Comparison of ENCODE assay signal across 8 mouse cellular contexts in genomic region chr4:149549221-149549925, GRCm38 (mm10). TPM values are rescaled to one million over a fixed set of nuclear protein-coding genes. Genes with fewer than 3 reads are reported as not detected.
A peak's percentile ranks its signal among the peaks of the same experiment; 100 is the strongest.
DNase-seq lines count a peak whose midpoint lies in the region; ATAC-seq and TF ChIP-seq lines count a peak whose summit lies in the region.

No protein-coding gene starts in this region.

- DNase-seq in CH12.LX (ENCODE audit: extremely low read depth), result peak; percentile 89
- DNase-seq in brain, embryonic 18.5 days (ENCODE audit: low read depth, low spot score), result peak; percentile 68
- DNase-seq in forebrain, embryonic 10.5 days (ENCODE audit: extremely low spot score, low spot score), result peak; percentile 67
- peak; percentile 81 for DNase-seq in heart, postnatal 0 days (ENCODE audit: low spot score)
- peak; percentile 65 to 85 for DNase-seq in kidney, postnatal 25 days
- DNase-seq in neural tube, embryonic 11.5 days (ENCODE audit: low spot score), result peak; percentile 82

- no peak overlapping the region for H3K9ac ChIP-seq in CH12.LX (ENCODE audit: insufficient read depth, low read depth)
- no peak overlapping the region for H3K9ac ChIP-seq in heart, postnatal 0 days (replicated peaks; ENCODE audit: low read depth, low read length)
- H3K9ac ChIP-seq in liver, embryonic 12.5 days, result no peak overlapping the region
- no peak overlapping the region for H3K9ac ChIP-seq in neural tube, embryonic 11.5 days (ENCODE audit: low read length)
- no peak overlapping the region for H3K9ac ChIP-seq in stomach, embryonic 16.5 days (ENCODE audit: low read length)

- in situ Hi-C loops in CH12.LX (cut with MboI; ENCODE audit: low pct_ligation_motif_present, low pct_unique_long_range_greater_than_20kb, low sequenced_read_pairs), result loop anchor here (5.0 kb wide), 4 partner anchors 37 to 407 kb away; no protein-coding TSS in a partner anchor

- TF ChIP-seq CTCF in CH12.LX (conservative IDR thresholded peaks at IDR 0.05 in 1 of 2, IDR thresholded peaks at IDR 0.05 in 1 of 2; ENCODE audit: low read depth in 2 of 2, low read length in 2 of 2), result peak; percentile 78 to 97
- TF ChIP-seq CTCF in heart, postnatal 0 days (IDR thresholded peaks at IDR 0.05; ENCODE audit: low read depth), result peak; percentile 97

- no peaks in the 10 kb centered on the region for H3K9me3 ChIP-seq in CH12.LX (replicated peaks; ENCODE audit: low read length)
- H3K9me3 ChIP-seq in forebrain, embryonic 10.5 days, result no peaks in the 10 kb centered on the region
- H3K9me3 ChIP-seq in heart, postnatal 0 days (replicated peaks; ENCODE audit: control insufficient read depth, low read length), result no peaks in the 10 kb centered on the region
- H3K9me3 ChIP-seq in liver, embryonic 12.5 days (replicated peaks), result no peaks in the 10 kb centered on the region
- H3K9me3 ChIP-seq in neural tube, embryonic 11.5 days (ENCODE audit: control insufficient read depth, low read length), result no peaks in the 10 kb centered on the region; the same call in 1 of the 2 replicates
- H3K9me3 ChIP-seq in stomach, embryonic 16.5 days (replicated peaks; ENCODE audit: control insufficient read depth, low read length), result no peaks in the 10 kb centered on the region

- TF ChIP-seq POLR2A in CH12.LX (IDR thresholded peaks at IDR 0.05; ENCODE audit: low read depth, low read length), result no peak

- peak; percentile 99 for TF ChIP-seq RAD21 in CH12.LX (IDR thresholded peaks at IDR 0.05; ENCODE audit: low read depth, low read length)

- no peaks in the 10 kb centered on the region for H3K27me3 ChIP-seq in CH12.LX (replicated peaks)
- H3K27me3 ChIP-seq in forebrain, embryonic 10.5 days (ENCODE audit: poor library complexity, severe bottlenecking), result no peaks in the 10 kb centered on the region
- H3K27me3 ChIP-seq in heart, postnatal 0 days (ENCODE audit: control insufficient read depth, insufficient read depth, low read length), result 0 out of 2 replicates have a peak, but pooled peaks cover 3% of the 10 kb centered on the region
- H3K27me3 ChIP-seq in liver, embryonic 12.5 days (replicated peaks), result 0 out of 2 replicates have a peak, but pooled peaks cover 3% of the 10 kb centered on the region
- H3K27me3 ChIP-seq in neural tube, embryonic 11.5 days (ENCODE audit: control insufficient read depth, insufficient read depth, low read length), result no peaks in the 10 kb centered on the region
- H3K27me3 ChIP-seq in stomach, embryonic 16.5 days (ENCODE audit: control insufficient read depth, insufficient read depth, low read length), result no peaks in the 10 kb centered on the region

- H3K4me2 ChIP-seq in CH12.LX (ENCODE audit: insufficient read depth, low read depth, poor library complexity, severe bottlenecking), result no peak overlapping the region
- H3K4me2 ChIP-seq in heart, postnatal 0 days (ENCODE audit: low read depth, low read length), result no peak overlapping the region
- H3K4me2 ChIP-seq in liver, embryonic 12.5 days, result no peak overlapping the region
- no peak overlapping the region for H3K4me2 ChIP-seq in neural tube, embryonic 11.5 days (ENCODE audit: low read depth)
- H3K4me2 ChIP-seq in stomach, embryonic 16.5 days (ENCODE audit: low read depth, low read length), result no peak overlapping the region

- H3K36me3 ChIP-seq in CH12.LX (replicated peaks in 1 of 2; ENCODE audit: control insufficient read depth in 1 of 2, insufficient read depth in 1 of 2, low read length in 1 of 2), result no peaks in the 10 kb centered on the region
- peaks cover 58% of the 10 kb centered on the region for H3K36me3 ChIP-seq in forebrain, embryonic 10.5 days (replicated peaks)
- peaks cover 25% of the 10 kb centered on the region for H3K36me3 ChIP-seq in heart, postnatal 0 days (replicated peaks; ENCODE audit: control insufficient read depth, insufficient read depth, low read length)
- no peaks in the 10 kb centered on the region for H3K36me3 ChIP-seq in liver, embryonic 12.5 days
- H3K36me3 ChIP-seq in neural tube, embryonic 11.5 days (ENCODE audit: control insufficient read depth, insufficient read depth, low read length), result peaks cover 3% of the 10 kb centered on the region; the same call in 1 of the 2 replicates
- 0 out of 2 replicates have a peak, but pooled peaks cover 3% of the 10 kb centered on the region for H3K36me3 ChIP-seq in stomach, embryonic 16.5 days (ENCODE audit: control insufficient read depth, insufficient read depth, low read length)

- no peak overlapping the region for H3K4me3 ChIP-seq in CH12.LX (replicated peaks in 1 of 3; ENCODE audit: low read depth in 2 of 3, low read length in 2 of 3, poor library complexity in 1 of 3)
- no peak overlapping the region for H3K4me3 ChIP-seq in forebrain, embryonic 10.5 days
- H3K4me3 ChIP-seq in heart, postnatal 0 days (ENCODE audit: low read depth, low read length), result no peak overlapping the region
- no peak overlapping the region for H3K4me3 ChIP-seq in liver, embryonic 12.5 days
- H3K4me3 ChIP-seq in neural tube, embryonic 11.5 days (ENCODE audit: low read depth, low read length), result no peak overlapping the region
- H3K4me3 ChIP-seq in stomach, embryonic 16.5 days (replicated peaks; ENCODE audit: low read length), result no peak overlapping the region

- no peak for TF ChIP-seq EP300 in CH12.LX (IDR thresholded peaks at IDR 0.05; ENCODE audit: low read length)
- TF ChIP-seq EP300 in heart, postnatal 0 days (IDR thresholded peaks at IDR 0.05; ENCODE audit: low read depth), result no peak

- peaks cover 10 to 44% of the 10 kb centered on the region in 2 experiments; a peak in 3 of 4 replicates for H3K4me1 ChIP-seq in CH12.LX (ENCODE audit: control insufficient read depth in 1 of 2, insufficient read depth in 2 of 2)
- H3K4me1 ChIP-seq in forebrain, embryonic 10.5 days, result no peaks in the 10 kb centered on the region
- no peaks in the 10 kb centered on the region for H3K4me1 ChIP-seq in heart, postnatal 0 days (ENCODE audit: control insufficient read depth, insufficient read depth)
- H3K4me1 ChIP-seq in liver, embryonic 12.5 days, result peaks cover 13% of the 10 kb centered on the region
- peaks cover 4% of the 10 kb centered on the region; the same call in 1 of the 2 replicates for H3K4me1 ChIP-seq in neural tube, embryonic 11.5 days (ENCODE audit: control insufficient read depth, insufficient read depth, low read length)
- 0 out of 2 replicates have a peak, but pooled peaks cover 3% of the 10 kb centered on the region for H3K4me1 ChIP-seq in stomach, embryonic 16.5 days (ENCODE audit: control insufficient read depth, insufficient read depth, low read length)

- dilution Hi-C loops in CH12.LX (cut with MboI; ENCODE audit: extremely low pct_ligation_motif_present, extremely low pct_unique_long_range_greater_than_20kb, low sequenced_read_pairs), result no loop called here

- no peaks in the 10 kb centered on the region for H3K79me2 ChIP-seq in CH12.LX (replicated peaks; ENCODE audit: control insufficient read depth, extremely low read depth, insufficient read depth, poor library complexity, severe bottlenecking)

- H3K27ac ChIP-seq in CH12.LX (ENCODE audit: insufficient read depth, low read depth), result no peak overlapping the region
- H3K27ac ChIP-seq in forebrain, embryonic 10.5 days, result no peak overlapping the region
- H3K27ac ChIP-seq in heart, postnatal 0 days (ENCODE audit: low read depth), result no peak overlapping the region
- H3K27ac ChIP-seq in liver, embryonic 12.5 days, result no peak overlapping the region
- no peak overlapping the region for H3K27ac ChIP-seq in neural tube, embryonic 11.5 days (ENCODE audit: low read depth, low read length)
- no peak overlapping the region for H3K27ac ChIP-seq in stomach, embryonic 16.5 days (ENCODE audit: low read length)

- WGBS in forebrain, embryonic 10.5 days, result 69% methylated on average over 9 of the region's 9 CpGs
- WGBS in heart, postnatal 0 days, result 67% methylated on average over 9 of the region's 9 CpGs
- 37% methylated on average over 9 of the region's 9 CpGs for WGBS in liver, embryonic 12.5 days (ENCODE audit: insufficient replicate concordance)
- WGBS in neural tube, embryonic 11.5 days, result 68% methylated on average over 9 of the region's 9 CpGs
- WGBS in stomach, embryonic 16.5 days, result 55% methylated on average over 9 of the region's 9 CpGs

- peak; percentile 79 for ATAC-seq in heart, postnatal 0 days (ENCODE audit: insufficient read depth, low read depth)
- ATAC-seq in liver, embryonic 12.5 days, result 0 out of 2 replicates have a peak, but pooled peaks have one; percentile 44
- peak; percentile 68; the same call in 1 of the 2 replicates for ATAC-seq in neural tube, embryonic 11.5 days (ENCODE audit: insufficient read depth, low FRiP score, low TSS enrichment)
- peak; percentile 71; the same call in 1 of the 2 replicates for ATAC-seq in stomach, embryonic 16.5 days (ENCODE audit: insufficient read depth, low FRiP score)

TF ChIP-seq in CH12.LX, 34 proteins besides CTCF, POLR2A, EP300 and RAD21 (continues in another document):
- TF ChIP-seq NRF1 (IDR thresholded peaks at IDR 0.05; ENCODE audit: low read depth, low read length), result 0 out of 2 replicates have a peak, but pooled peaks have one; percentile 18
- 0 out of 2 replicates have a peak, but pooled peaks have one; percentile 14 for TF ChIP-seq JUND (conservative IDR thresholded peaks at IDR 0.05; ENCODE audit: low read depth, low read length)
- peak; percentile 52; the same call in 1 of the 2 replicates for TF ChIP-seq ZC3H11A (IDR thresholded peaks at IDR 0.05; ENCODE audit: low read depth, low read length)

RNA-seq across cellular contexts. Expression of gene Ctnnbip1, which starts 31.3 kb away (rescaled TPM):
- total RNA-seq in CH12.LX (2012; rRNA removed), result 5.7 and 5.9 TPM in 2 replicates
- total RNA-seq in CH12.LX (2014; rRNA removed), result 4.3 and 4.5 TPM in 2 replicates
- polyA plus RNA-seq in CH12.LX (2012; ENCODE audit: insufficient read length, low read depth), result 5.7 and 8.4 TPM in 2 replicates
- 53.6 and 59.6 TPM in 2 replicates for polyA plus RNA-seq in forebrain, embryonic 10.5 days (2016; fragmentation: Nextera tagmentation; extraction: Ambion mirVana)
- 31.8 and 35.9 TPM in 2 replicates for total RNA-seq in heart, postnatal 0 days (2014; rRNA removed; ENCODE audit: low replicate concordance)
- 46.3 and 53.6 TPM in 2 replicates for polyA plus RNA-seq in heart, postnatal 0 days (2015; fragmentation: Nextera tagmentation; extraction: Ambion mirVana)
- 10.0 and 10.1 TPM in 2 replicates for polyA plus RNA-seq in liver, embryonic 12.5 days (2016; fragmentation: Nextera tagmentation; extraction: Ambion mirVana)
- 54.9 and 67.7 TPM in 2 replicates for polyA plus RNA-seq in neural tube, embryonic 11.5 days (2014; fragmentation: Nextera tagmentation; extraction: Ambion mirVana)
- polyA plus RNA-seq in stomach, embryonic 16.5 days (2015; fragmentation: Nextera tagmentation; extraction: Ambion mirVana), result 56.2 and 57.3 TPM in 2 replicates

RNA-seq across cellular contexts. Expression of gene Clstn1, which starts 36.9 kb away (rescaled TPM):
- total RNA-seq in CH12.LX (2012; rRNA removed) (51.4 and 53.1 TPM in 2 replicates), CH12.LX (2014; rRNA removed) (26.4 and 27.7 TPM in 2 replicates)
- polyA plus RNA-seq in CH12.LX (2012; ENCODE audit: insufficient read length, low read depth), result 35.2 and 36.9 TPM in 2 replicates
- 17.8 and 21.4 TPM in 2 replicates for polyA plus RNA-seq in forebrain, embryonic 10.5 days (2016; fragmentation: Nextera tagmentation; extraction: Ambion mirVana)
- 32.1 and 37.9 TPM in 2 replicates for total RNA-seq in heart, postnatal 0 days (2014; rRNA removed; ENCODE audit: low replicate concordance)
- polyA plus RNA-seq in heart, postnatal 0 days (2015; fragmentation: Nextera tagmentation; extraction: Ambion mirVana), result 12.6 and 14.3 TPM in 2 replicates
- polyA plus RNA-seq in liver, embryonic 12.5 days (2016; fragmentation: Nextera tagmentation; extraction: Ambion mirVana), result 6.2 and 6.9 TPM in 2 replicates
- 48.6 and 59.9 TPM in 2 replicates for polyA plus RNA-seq in neural tube, embryonic 11.5 days (2014; fragmentation: Nextera tagmentation; extraction: Ambion mirVana)
- 14.7 and 14.9 TPM in 2 replicates for polyA plus RNA-seq in stomach, embryonic 16.5 days (2015; fragmentation: Nextera tagmentation; extraction: Ambion mirVana)
